Mouse (Mus musculus) cerebellum, postnatal 4 days (tissue): ENCODE results near the gene Csgalnact2.

ENCODE experiments used
- DNase-seq, 2 experiments: peaks; one replicate each; pipeline ENCODE4 v3.0.0; 2022; ENCODE audit warnings: low spot score in 2 of 2, mixed read lengths in 1 of 2

Gene Csgalnact2

DNA sequence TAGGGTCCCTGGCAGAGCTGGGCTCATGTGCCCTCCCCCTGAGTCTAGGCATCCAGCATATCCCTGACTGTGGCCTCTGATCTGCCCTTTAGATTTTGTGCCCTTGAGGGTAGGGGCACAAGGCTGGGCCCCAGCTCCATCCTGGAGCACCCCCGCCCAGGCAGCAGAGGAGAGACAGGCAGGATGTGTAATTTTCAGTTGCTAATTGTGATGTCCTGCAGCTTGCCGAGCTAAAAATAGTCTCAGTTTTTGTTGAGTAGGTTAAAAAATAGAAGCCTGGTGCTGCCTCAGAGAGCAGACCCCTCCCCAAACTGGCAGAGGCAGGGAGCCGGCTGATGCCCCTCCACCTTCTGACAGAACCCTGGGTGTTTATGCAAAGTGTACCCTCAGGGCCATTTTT lies 64.8 kb downstream of the Csgalnact2 start:
- DNase-seq, result no peak

DNA sequence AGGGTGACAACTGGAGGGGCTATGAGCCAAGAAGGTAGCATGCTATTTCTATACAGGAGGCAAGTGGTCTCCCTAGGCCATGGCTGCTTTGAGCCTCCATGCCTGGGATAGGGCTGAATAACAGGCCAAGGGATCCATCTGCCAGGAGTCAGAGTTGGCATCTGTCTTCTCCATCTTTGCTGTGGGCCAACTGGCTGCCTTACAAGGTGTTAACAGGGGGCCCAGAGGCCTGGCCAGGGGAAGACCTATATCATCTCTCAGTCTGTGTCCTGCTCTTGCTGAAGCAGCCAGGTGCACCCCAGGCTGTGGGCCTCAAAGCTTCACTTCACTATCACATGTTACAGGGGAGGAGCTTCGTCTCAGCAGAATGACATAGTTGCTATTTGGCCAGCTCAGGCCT lies 66.8 kb downstream of the Csgalnact2 start:
- DNase-seq, result peak in 1 of 2 experiments; percentile 69

DNA sequence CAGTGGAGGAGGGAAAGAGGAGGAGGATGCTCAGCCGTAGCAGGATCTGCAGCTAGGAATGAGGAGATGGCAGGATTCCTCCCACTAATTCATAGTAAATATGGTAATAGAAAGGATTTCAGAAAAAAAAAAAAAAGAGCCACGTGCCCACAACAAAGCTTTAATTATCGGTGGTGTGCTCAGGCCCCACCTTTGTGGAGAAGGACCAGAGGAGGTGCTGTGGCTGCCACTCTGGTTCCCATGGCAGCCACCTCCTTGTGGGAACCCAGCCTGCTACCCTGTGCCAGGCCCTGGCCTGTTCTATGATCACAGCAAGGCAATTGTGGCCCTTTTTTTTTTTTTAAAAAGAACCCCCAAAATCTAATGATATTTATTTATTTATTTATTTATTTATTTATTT lies 67.5 kb downstream of the Csgalnact2 start:
- DNase-seq, result no peak

DNA sequence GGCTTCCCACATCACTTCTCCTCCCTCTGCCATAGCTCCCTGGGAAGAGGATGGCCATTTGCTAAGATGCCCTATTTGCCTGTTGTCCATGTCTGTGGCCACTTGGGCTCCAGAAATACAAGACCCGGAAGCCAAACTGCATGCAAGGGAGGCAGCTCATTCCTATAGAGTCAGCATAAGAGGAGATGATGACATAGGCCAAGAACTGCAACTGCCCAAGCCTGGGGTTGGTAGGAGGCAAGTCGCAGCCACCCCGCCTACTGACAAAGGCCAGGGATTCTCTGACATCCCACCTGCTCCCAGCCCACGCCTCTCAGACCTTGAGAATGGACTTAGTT lies 68.0 kb downstream of the Csgalnact2 start:
- DNase-seq, result no peak

DNA sequence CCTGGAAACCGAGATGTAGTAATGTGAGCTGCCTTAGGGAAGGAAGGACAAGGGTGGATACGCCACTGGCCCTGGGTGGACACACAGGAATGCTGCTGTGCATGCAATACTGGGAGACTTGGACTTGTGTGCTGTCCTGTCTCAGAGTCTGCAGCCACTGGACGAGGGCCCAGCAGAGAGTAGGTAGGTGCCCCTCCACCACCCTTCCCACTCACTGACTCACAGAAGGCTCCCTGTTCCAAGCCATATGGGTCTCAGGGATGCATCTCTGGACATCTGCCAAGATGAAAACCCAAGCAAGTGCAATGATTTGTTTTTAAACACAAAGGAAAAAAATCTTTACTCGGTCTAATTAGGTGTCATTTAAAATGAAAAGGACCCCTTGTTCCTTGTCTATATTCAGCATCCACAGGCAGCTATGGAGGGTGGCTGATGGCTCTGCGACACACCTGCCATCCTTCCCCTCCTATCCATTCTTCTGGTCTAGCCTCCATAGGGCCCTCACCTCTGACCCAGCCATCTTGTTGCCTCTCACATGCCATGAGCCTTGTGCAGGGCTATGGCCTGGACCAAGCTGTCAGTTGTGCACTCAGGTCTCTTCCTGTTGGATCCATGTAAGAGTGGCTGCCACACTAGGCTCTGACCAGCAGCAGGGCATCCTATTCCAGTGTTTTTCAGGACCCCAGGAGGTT lies 68.5 kb downstream of the Csgalnact2 start:
- no peak for DNase-seq

DNA sequence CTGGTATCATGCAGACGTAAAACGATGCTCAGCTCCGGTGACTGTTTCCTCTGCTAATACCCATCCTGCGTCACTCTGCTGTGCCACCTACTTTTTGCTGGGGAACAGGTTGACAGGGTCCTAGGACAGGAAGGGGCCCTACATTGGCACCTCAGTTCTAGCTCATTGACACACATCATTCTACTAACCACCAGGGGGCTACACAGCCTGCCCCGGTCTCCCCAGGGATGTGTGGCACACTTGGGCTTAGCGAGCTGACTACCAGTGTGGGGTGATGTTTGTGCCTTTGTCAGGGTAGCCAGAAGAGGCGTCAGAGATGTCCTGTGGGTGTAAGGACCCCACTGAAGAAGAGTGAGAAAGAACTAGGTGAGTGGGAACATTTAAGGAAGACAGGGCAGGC lies 71.2 kb downstream of the Csgalnact2 start:
- DNase-seq, result no peak

DNA sequence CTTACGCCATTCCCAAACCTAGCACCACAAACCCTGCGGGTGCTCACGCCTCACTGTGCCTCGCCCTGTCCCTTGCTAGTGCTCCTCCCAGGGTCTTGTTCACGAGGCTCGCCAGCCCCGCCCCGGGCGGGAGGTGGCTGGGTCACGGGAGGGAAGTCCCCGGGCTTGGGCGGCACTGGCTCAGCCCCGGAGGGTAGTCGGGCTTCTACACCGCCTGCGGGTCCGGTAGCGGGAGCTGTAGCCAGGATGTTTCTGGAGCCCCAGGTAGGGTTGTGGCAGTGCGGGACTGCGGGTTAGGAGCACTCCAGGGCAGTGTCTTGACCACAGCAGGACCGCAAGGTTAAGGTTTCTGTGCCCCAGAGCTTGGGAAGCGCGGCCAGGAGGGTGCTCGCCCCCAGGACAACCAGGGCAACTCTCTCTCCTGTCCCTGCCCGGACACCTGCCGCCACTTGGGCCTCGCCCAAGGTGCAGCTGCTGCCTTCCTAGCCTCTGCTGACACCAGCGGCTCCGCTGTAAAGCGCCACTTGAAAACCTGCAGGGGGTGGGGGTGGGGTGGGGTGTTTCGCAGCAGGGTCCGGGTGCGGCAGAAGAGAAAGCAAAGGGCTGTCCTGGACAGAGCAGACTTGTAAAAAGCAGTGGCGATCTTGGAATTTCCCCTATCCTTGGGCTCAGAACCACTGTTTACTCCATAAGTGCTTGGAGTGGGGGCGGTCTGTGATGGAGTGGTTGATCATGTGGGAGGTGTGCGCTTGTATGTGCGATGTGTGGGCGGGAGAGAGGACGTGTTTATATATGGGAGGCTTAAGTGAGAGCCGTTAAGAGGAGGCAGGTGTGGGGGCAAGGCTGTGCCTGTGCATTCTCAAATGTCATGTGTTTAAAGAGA lies 72.5 kb downstream of the Csgalnact2 start:
- no peak for DNase-seq

DNA sequence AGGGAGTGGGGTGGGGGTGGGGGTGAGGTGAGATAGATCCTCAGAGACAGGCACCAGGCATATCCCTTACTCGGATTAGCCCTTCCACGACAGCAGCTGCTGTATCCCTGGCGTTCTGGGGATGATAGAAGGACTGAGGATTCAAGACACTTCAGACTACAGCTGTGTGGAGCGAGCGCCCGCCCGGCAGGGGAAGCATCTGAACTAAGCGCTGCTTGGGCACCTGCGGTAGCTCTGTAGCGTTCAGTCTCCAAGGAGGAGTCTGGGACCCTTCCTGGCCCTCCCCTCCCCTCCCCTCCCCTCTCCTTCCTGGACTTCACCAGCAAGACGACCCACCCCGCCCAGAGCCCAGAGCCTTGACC lies 73.1 kb downstream of the Csgalnact2 start:
- no peak for DNase-seq

DNA sequence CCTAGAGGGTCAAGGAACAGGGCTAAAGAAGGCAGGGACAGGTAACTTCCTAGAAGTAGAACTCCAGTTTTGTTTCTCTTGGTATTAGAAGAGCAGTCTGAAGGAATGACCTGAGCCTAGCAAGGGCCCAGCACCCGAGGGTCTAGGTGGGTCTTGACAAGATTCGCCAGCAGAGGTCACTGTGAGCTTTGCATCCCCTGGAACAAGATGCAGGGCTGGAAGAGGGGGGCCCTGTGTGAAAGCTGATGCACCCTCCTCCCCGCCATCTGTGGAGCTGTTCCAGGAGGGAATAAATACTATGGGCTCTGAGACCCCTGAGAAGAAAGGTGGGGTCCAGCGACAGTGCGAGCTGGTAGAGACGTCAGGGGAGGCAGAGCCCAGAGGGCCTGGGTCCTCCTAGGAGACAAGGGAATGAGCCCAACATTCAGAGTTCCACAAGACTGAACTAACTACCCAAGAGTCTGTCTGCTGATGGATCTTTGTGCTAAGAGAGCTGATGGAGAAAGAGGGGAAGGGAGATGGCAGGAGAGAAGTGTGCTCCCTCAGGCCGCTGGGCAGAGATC lies 73.9 kb downstream of the Csgalnact2 start:
- DNase-seq, result peak; percentile 54 to 73

DNA sequence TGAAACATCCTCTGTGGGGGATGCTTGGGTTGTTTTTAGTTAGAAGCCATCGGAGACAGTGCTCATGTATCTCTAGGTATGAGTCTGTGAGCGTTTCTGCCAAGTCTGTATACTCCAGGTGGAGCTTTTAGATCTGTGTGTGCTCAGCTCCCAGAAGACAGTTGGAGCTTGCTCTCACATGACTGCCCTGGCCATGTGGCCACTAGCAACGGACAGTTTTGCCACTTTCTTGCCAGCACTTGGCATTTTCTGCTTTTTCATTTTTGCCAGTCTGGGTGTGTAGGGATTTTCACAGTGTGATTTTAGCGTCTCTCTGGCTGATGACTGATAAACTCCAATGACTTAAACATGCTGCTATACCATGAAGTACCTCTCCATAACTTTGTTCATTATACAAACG lies 75.7 kb downstream of the Csgalnact2 start:
- DNase-seq, result no peak

DNA sequence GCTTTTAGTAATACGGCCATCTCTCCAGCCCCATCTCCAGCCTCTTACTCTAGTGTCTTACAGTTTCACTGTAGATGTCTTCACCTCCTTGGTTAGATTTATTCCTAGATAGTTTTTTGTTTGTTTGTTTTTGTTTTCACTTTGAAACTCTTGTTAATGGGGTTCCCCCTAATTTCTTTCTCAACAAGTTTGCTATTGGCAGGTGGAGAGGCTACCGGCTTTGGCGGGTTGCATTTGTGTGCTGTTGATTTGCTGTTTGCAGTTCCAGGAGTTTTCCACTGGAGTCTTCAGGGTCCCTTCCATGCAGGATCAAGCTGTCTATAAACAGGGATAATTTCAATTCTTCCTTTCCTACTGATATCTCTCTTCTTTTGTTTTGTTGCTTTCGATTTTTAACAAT lies 77.7 kb downstream of the Csgalnact2 start:
- DNase-seq, result no peak
